Mouse (Mus musculus) spleen, postnatal 4 days (tissue): Measurements from ENCODE around the gene Evpl.
A peak's percentile ranks its signal among the peaks of the same experiment; 100 is the strongest.

Experiments used
- DNase-seq, 2 experiments: peaks; one replicate each; pipeline ENCODE4 v3.0.0; 2022; ENCODE audit warnings: low spot score in 2 of 2

The Evpl gene

DNA sequence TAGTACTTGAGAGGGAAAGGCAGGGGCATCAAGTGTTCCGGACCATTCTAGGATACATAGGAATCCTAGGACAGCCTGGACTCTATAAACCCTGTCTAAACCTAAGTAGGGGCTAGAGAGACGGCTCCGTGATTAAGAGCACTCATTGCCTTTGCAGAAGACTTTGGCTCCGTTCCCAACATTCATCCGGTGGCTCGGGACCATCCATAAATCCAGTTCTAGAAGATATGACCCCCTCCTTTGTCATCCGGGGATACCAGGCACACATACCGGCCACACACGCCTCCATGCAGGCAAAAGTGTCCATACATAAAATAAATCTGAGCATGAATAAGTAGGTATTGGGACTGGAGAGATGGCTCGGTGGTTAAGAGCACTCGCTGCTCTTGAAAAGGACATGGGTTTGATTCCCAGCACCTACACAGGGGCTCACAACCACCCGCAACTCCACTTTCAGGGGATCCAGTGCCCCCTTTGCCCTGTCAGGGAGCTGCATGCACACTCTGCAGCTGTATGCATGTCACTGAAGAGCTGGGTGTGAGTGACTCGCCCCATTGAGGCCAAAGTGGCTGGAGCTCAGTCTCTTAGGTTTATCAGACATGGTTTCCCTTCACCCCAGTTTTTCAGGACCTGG lies 23.9 kb downstream of the Evpl start:
- no peak for DNase-seq

DNA sequence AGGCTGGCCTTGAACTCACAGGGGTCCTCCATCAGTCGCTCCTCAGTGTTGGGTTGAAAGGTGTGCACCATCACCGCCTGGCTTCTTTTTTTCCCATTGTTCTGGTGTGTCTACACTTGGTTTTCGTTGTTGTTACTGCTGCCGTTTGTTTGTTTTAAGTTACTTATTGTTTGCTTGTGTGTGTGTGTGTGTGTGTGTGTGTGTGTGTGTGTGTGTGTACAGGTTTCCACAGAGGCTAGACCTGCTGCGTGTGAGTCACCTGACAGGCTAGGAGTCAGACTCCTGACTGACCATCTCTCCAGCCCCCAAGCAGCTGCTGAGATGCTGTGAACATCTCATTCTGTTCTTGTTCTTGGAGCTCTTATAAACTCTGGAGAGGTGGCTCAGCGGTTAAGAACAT lies 25.0 kb downstream of the Evpl start:
- DNase-seq: no peak

DNA sequence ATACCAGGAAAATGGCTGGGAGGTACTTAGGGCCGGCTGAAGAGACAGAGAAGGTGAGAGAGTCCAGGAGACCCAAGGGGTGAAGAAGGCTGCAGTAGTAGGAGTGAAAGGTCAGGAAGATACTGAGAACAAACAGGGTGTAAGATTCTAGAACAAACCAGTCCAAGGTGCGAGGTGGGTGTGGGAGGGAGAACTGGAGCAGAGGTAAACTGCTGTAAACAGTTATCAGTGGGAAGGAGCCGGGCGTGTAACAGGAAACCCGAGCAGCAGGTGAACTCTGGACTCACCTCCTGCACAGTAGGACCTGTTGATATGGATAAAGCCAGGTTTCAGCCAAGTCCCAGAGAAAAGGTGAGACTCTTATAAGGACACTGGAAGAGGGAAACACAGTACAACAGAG lies 27.2 kb downstream of the Evpl start:
- no peak for DNase-seq

DNA sequence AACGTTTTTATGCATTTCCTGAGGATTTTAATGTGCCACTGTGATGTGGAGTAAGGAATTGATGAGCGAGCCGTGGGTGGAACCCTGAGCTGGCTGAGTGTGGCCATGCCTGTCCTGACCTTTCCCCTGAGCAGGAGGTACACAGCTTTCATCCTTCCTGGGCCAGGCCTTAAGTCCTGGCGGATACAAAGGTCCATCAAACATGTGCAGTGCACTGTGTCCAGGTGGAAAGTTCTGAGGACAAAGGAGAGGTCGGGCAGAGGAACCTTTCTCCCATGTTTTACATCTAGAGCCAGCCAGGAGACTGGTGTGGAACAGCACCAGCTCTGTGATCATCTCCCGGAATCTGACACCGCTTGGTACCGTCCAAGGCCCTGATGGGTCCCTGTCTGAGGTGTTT lies 28.6 kb downstream of the Evpl start:
- DNase-seq: no peak

DNA sequence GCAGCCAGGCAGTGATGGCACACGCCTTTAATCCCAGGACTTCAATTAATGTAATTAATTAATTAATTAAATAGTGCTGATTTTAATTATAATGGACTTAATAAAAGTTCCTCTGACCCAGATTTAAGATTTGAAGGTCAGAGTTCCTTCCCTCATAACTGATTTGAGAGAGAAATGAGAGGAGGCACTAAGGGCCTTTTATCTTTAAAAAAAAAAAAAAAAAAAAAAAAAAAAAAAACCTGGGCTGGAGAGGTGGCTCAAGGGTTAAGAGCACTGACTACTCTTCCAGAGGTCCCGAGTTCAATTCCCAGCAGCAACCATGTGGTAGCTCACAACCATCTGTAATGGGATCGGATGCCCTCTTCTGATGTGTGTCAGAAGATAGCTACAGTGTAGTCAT lies 29.2 kb downstream of the Evpl start:
- DNase-seq: no peak

DNA sequence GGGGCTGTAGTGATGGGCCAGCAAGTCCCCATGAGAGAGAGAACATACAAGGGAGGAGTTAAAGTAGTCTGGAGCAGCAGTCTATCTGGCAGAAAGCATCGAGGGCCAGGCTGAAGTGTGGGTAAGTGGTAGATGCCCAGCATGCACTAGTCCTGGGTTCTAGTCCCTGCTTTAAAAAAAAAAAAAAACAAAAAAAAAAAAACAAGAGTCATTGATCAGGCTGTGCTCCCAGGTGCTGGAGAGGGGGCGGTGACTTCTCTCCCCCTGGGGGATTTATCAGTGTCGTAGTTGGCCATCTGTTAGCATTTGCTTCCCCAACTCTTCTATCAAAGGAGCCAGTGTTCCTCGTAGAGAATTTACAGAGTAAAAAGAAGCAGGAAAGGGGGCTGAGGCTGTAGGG lies 31.2 kb downstream of the Evpl start:
- no peak for DNase-seq

DNA sequence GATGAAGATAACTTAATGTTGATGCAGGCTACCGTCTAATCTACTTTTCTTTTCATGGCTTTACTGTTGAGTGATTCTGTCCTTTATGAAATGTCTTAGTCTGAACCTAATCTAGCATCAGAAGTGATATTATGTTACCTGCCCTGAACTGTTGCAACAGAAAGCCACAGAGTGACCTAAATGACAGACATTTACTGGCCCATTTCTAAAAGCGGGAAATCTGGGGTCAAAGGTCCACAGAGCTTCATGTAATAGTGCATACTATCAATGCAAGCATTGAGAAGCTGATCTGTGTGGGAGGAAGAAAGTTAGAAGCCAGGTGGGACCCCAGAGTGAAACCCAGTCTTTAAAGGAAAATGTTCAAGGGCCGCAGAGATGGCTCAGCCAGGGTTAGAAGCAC lies 34.7 kb downstream of the Evpl start:
- DNase-seq: no peak

DNA sequence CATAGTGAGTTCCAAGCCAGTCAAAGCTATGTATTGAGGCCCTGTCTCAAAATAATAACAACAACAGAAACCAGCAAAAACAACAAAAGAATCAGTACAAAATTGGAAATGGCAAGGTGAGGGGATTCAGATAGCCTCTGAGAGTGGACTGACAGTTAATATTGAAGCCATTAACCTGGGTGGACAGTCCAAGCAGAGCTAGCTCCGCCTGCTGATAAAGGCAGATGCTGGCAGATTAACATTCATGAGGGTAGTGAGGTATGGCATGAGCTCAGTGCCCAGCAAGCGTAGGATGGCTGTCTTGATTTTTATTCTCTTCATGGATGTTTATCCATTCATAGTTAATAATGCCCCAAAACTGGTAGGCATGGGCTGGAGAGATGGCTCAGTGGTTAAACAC lies 36.7 kb downstream of the Evpl start:
- no peak for DNase-seq

DNA sequence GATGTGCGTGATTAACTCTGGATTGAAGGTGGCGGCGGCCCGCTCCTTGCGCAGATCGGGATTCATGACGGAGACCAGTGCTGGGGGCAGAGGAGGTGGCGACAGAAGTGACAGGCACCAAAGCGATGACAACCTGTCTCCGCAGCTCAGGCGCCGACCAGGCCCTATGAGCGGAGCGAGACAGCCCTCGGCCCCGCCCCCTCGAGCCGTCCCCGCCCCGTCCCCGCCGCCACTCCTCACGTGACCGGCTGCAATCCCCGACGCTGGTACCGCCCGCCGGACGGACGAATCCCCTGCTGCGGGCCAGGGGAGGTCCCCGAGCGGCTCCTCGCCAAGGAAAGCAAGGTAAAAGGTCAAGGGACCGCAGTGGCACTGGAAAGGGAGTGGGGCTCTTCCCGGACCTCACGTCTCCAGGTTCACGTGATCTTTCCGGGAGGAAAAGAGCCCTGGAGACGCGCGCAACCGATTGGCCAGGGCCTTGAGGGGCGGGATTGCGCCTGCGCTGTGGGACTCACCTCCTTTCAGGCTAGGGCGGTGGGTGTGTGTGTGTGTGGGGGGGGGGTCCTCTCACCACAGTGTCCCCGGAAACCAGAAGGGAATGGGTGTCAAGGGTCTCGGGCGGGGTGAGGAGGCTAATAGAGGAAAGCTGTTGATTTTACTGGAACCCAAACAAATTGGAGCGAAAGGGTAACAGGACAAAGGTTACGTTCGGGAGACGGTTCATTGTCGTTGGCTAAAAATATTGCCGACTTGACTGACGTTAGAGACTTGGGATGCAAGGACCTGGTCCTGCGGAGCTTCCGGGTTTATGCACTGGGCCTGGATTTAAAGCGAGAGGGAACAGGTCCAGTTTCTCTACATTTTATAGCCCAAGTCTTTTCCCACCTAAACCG lies 39.0 kb downstream of the Evpl start, which contains the start of the genes Ten1 and Acox1:
Gene Ten1, plus strand, starts transcription at position 217 of the 893 bp plus-strand sequence.
Gene Acox1, minus strand, starts transcription at position 407 of the 893 bp plus-strand sequence.
- DNase-seq: peak; percentile 92 to 97

DNA sequence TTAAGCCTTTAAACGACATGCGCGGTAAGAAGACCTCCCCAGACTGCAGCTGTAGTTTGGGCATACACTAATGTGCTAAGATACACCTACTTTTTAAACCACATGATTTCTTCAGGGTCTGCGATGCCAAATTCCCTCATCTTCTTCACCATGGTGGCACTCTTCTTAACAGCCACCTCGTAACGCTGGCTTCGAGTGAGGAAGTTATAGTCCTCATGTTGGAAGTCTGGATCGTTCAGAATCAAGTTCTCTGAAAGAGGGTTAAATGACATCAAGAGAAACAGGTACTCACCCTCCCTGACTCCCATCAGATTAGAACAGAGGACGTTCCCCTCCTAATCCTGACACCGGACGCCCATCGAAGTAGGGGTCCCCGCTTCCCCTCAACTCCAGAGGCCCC lies 39.7 kb downstream of the Evpl start:
- peak in 1 of 2 experiments; percentile 6 for DNase-seq

DNA sequence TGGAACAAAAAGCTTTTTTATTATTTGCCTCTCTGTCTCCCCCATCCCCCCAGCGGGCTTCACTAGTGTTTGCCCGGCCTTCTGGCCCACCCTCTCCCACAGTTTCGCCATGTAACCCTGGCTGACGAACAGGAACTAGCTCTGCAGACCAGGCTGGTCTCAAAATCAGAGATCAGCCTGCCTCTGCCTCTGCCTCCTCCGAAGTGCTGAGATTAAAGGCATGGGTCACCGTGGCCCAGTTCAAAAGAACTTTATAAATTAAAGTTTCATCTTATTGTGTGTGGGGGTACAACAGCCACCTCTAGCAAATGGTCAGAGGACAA lies 40.3 kb downstream of the Evpl start:
- DNase-seq: no peak

DNA sequence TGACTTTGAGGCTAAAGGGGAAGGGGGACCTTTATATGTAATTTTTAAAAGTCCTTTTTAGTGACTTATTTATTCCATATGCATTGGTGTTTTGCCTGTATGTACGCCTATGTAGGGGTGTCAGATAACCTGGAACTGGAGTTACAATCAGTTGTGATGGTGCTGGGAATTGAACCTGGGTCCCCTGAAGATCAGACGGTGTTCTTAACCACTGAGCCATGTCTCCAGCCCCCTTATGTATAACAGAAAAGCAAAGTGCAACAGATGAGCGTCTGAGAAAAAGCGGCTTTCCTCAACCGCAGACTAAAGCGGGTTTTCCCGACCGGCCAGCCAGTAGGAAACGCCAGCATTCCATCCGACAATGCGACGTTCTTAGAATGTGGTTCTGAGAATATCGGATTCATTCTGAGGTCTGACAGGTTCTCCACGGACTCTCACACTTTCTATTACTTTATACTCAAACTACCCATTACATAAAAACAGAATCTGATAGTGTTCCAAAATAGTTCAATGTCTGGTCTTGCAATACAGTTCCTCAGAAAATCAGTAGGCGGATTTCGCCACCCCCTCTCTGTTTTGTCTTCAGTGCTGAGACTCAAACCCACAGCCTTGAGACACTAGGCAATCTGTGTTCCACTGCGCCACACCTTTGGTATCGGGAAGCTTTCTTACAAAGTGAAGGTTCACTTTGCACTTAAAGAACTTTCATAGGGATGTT lies 40.9 kb downstream of the Evpl start:
- no peak for DNase-seq

DNA sequence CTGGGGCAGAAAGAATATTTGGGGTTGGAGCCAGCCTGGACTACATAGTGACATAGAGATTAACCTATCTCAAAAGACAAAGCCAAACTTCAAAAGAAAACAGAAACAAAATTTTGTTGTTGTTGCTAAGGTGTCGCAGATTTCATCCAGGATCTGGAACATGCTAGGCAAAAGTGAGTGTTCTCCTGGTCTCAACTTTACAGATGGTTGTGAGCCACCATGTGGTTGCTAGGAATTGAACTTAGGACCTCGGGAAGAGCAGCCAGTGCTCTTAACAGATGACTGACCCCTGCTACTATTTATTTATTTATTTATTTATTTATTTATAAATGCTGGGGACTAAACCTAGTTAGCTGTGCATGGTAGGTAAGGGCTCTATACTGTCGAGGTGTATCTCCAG lies 41.5 kb downstream of the Evpl start:
- no peak for DNase-seq

DNA sequence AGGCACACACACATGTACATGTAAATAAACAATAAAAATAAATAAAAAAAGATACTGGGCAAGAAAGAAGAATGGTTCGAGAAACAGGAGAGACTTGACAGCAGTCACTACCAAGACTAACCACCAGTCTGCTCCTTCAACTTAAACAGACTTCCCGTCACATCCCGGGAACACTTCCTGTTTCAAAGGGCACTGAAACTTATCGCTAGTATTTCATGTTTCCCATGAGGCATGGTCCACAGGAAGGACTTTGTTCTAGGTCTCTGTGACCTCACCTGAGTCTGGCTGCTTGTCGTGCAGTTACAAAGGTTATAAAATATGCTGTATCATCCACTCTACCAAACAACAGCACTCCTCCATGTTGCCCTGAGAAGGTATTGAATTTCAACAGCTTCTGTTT lies 42.6 kb downstream of the Evpl start:
- no peak for DNase-seq

DNA sequence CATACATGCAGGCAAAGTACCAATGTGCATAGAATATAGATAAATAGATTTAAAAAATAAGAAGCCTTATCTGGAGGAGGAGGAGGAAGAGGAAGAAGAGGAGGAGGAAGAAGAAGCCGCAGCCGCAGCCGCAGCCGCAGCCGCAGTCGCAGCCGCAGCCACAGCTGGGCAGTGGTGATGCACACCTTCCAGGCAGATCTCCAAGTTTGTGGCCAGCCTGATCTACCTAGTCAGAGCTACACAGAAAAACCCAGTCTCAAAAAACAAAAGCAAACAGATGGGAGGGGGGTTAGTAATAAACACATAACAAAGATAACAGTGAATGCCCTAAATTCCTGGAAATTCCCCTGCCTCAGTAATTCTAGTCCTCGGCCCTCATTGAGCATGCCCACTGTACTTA lies 43.3 kb downstream of the Evpl start:
- no peak for DNase-seq

DNA sequence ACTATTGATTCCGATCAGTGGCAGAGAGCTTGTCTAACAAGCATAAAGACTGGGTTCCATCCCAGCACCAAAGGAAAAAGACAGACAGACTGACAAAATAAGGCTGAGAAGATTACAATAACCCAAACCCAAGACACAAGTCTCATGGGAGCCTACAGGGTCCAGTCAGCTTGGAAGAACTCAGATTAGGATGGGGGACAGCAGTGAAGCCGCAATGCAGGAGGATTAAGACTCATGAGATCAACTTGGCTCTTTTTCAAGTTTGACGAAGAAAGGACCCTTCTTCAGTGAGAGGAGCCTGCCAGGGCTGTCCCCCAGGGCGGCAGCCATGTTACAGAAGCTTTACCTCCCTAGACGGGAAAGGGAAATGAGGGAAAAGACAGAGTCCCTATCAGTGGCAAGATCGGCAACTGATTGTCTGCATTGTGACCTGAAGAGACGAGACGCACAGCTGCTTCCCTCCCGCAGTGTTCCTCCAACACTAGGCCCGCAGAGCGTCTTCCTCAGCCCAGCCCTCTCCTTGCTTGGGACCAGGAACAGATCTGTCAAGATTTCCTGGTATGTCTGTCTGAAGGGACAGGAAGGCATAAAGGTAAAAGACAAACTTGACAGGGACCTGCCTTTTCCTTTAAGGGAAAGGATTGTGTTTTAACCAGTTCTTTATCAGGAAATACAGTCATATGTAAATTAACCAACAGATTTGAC lies 50.5 kb downstream of the Evpl start:
- DNase-seq: no peak

DNA sequence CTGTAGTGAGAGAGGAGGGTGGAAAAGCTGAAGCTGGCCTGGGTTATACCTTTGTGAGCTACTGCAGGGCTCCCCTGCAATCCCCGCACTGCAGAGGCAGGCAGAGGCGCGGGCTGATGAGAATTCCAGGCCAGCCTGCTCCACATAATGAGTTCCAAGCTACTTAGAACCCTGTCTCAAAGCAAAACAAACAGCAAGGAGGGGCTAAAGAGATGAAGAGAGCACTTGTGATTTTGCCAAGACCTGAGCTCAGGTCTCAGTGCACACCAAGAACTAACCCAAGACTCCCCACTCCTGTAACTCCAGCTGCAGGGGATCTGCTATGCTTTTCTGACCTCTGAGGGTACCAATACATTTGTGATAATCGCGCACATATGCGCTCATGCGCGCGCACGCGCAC lies 51.5 kb downstream of the Evpl start:
- DNase-seq: no peak

DNA sequence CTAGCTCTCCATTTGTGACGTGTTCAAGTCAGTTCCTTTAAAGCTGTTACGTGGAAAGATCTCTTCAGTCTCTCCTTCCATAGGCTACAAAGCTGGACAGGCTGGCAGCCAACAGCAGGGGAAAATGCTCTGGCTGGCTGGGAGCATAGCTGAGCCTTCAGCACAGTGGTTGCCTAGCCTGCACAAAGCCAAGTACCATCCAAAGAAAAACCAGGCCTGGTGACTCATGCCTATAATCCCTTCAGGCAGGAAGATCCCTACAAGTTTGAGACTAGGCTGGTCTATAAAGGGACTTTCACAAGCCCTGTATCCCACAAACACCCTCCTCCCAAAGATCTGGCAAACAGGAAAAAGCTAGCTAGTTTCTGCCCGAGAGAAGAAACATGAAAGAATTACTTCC lies 52.0 kb downstream of the Evpl start:
- no peak for DNase-seq

DNA sequence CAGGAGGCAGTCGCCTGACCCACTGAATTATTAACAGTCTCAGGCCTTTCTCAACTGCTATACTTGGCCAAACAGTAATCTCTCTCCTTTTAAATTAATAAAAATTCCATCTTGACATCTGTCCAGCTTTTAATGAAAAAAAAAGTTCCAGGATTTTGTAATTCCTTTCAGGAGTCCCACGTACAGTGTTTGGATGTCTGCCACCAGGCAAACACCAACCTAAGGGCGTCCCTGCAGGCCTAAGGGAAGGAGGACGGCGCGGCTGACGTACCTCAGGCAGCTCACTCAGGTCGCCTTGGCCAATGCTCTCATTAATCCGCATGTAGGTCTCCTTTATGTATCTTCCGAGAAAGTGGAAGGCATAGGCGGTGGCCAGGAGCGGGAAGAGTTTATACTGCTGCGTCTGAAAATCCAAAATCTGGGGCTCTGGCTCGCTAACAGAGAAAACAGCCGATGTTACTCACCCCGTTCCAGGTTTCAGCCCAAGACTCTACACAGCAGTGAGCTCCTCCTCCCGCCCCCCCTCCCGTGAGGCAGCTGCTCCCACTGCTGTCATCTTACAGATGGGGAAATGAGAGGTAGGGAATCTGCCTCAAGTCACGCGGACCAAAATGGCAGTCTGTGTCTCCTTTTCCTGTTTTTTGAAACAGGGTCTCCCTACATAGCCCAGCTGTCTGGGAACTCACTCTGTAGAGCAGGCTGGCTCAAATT lies 59.3 kb downstream of the Evpl start:
- DNase-seq: no peak

DNA sequence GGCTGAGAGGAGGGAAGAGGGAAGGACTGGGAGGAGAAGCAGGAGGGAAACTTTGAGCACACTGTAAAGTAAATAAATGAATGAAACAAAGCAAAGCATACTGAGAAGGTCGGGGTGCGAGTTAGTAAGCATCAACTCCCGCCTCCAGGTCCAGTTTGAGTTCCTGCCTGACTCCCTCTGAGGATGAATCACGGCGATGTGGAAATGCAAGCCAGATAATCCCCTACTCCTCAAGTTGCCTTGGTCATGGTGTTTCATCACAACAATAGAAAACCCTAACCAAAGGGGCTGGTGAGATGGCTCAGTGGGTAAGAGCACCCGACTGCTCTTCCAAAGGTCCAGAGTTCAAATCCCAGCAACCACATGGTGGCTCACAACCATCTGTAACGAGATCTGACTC lies 61.9 kb downstream of the Evpl start:
- no peak for DNase-seq

DNA sequence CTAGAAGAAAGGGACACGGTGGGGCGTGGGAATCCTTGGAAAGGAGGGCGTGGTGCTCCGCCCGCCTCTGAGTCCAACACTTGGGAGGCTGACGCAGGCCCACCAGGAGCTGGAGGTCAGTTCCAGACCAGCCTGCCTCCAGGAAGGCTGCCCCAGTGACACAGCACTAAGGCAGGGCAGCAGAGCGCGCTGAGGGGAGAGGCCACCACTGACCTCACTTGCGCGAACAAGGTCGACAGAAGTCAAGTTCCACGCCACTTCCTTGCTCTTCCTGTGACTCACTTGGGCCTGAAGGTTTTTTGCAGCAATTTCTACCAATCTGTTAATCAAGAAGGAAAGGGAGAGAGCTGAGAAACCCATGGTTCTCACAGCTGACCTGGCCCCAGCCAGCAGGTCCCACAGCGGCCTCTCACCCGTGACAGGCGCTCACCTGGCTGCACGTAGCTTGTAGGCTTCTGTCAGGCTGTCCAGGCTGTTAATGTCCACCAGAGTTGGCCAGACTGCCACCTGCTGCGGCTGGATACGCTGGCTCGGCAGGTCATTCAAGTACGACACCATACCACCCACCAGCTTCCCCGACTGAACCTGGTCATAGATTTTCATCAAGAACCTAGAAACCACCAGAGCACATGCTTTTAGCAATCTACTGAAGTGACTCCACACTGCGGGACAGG lies 63.0 kb downstream of the Evpl start:
- no peak for DNase-seq
